Mouse (Mus musculus) heart, embryonic 16.5 days (tissue): ENCODE measurements around the gene Cmss1. TPM values are rescaled to one million over a fixed set of nuclear protein-coding genes. Genes with fewer than 3 reads are reported as not detected.

ENCODE experiments used
- ATAC-seq: fragments of 200-750 bp; cut with Nextera tagmentation; replicated peaks from 2 replicates; pipeline ENCODE4 v1.8.0; 2017; ENCODE audit warnings: moderate number of reproducible peaks; ENCODE audit not compliant: insufficient read depth, low FRiP score; ENCODE audit errors: extremely low read depth
- H3K27ac ChIP-seq: fragments of 300-500 bp; sonication (generic); 2 replicates; pipeline ENCODE4 v1.5.1; 2014; ENCODE audit warnings: mild to moderate bottlenecking, low read length, control low read depth, moderate library complexity
- H3K27me3 ChIP-seq: fragments of 300-500 bp; sonication (generic); 2 replicates; pipeline ENCODE4 v1.6.1; 2014; ENCODE audit warnings: low read length, mixed read lengths; ENCODE audit not compliant: control insufficient read depth, insufficient read depth
- H3K36me3 ChIP-seq: fragments of 300-500 bp; sonication (generic); 2 replicates; pipeline ENCODE4 v1.6.1; 2014; ENCODE audit not compliant: control insufficient read depth, insufficient read depth
- H3K4me1 ChIP-seq: fragments of 300-500 bp; sonication (generic); 2 replicates; pipeline ENCODE4 v1.6.1; 2014; ENCODE audit warnings: low read length, mixed read lengths; ENCODE audit not compliant: control insufficient read depth, insufficient read depth
- H3K4me2 ChIP-seq: fragments of 300-500 bp; sonication (generic); 2 replicates; pipeline ENCODE4 v1.6.1; 2014; ENCODE audit warnings: low read depth, mild to moderate bottlenecking, control low read depth, low read length
- H3K4me3 ChIP-seq: fragments of 300-500 bp; sonication (generic); 2 replicates; pipeline ENCODE4 v1.5.1; 2014; ENCODE audit warnings: mild to moderate bottlenecking, control low read depth, low read length
- H3K9ac ChIP-seq: fragments of 300-500 bp; sonication (generic); 2 replicates; pipeline ENCODE4 v1.6.1; 2014; ENCODE audit warnings: low read length, control low read depth
- H3K9me3 ChIP-seq: fragments of 300-500 bp; sonication (generic); replicated peaks from 2 replicates; pipeline ENCODE4 v1.6.1; 2016; ENCODE audit warnings: low read length; ENCODE audit not compliant: control insufficient read depth
- WGBS: fragments of 180-500 bp; shearing (Covaris S2); extraction: QIAGEN DNeasy Blood & Tissue Kit; methylation state at CpG from one replicate; pipeline ENCODE4 v1.1.7; 2014; 5-methylcytosine and 5-hydroxymethylcytosine counted together
- polyA plus RNA-seq: library from polyadenylated mRNA; unstranded; fragments of >200 nt; fragmentation: Nextera tagmentation; extraction: Ambion mirVana; gene quantifications from 2 replicates; pipeline ENCODE4 v1.2.1, GENCODE M21; 2015

Cmss1 gene
- polyA plus RNA-seq, 1 experiment from 2014 or later: 39.5 TPM

DNA sequence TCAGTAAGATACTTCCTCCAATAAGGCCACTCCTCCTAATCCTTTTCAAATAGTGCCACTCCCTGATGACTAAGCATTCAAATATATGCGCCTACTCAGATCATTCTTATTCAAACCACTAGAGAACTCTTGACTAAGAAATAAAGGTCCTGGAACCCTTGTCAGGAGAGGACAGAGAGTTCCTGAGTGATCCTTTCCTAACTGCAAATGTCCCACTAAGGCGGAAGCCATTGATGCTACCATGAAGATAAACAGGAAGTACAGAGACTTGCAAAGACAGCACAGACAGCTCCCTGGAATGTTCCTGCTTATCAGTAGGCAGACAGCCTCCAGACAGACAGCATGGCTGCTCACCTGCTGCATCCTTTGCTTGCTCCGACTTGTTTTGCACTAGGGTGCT, 63.4 kb downstream of the Cmss1 start:
- no peak for ATAC-seq
- no peaks in the 10 kb centered on the region for H3K36me3 ChIP-seq

DNA sequence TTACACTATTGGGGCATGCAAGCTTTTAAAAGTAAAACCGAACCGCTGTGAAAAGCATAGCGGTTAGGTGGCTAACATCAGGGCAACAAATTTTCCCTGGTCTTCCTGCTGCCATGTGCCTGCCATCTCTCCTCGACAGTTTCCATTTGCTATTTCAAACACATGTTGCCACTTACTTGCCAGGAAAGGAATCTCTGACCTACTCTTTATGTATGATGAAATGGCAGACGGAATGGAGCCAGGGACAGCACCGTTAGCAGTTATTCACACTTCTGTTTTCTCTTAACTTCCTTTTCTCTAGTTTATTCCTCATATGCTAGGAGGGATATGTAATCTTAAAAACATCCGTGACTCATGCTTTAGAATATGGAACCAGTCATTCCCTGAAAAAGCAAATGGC, 70.2 kb downstream of the Cmss1 start:
- Histone ChIP-seq H3K9me3 (no peaks in the 10 kb centered on the region), H3K36me3 (no peaks in the 10 kb centered on the region), H3K4me3 (no peak overlapping the region), H3K4me2 (no peak overlapping the region), H3K9ac (no peak overlapping the region), H3K4me1 (no peaks in the 10 kb centered on the region), H3K27ac (no peak overlapping the region), H3K27me3 (no peaks in the 10 kb centered on the region)
- WGBS: 70% methylated on average over 7 of the region's 7 CpGs
- no peak for ATAC-seq

More for the DNA sequence above, 63.4 kb downstream of the Cmss1 start:
- Histone ChIP-seq H3K27ac (no peak overlapping the region), H3K9ac (no peak overlapping the region), H3K4me2 (no peak overlapping the region), H3K27me3 (no peaks in the 10 kb centered on the region), H3K4me1 (peaks cover 4% of the 10 kb centered on the region), H3K4me3 (no peak overlapping the region), H3K9me3 (no peaks in the 10 kb centered on the region)
- WGBS: 85% methylated on average over 3 of the region's 3 CpGs

DNA sequence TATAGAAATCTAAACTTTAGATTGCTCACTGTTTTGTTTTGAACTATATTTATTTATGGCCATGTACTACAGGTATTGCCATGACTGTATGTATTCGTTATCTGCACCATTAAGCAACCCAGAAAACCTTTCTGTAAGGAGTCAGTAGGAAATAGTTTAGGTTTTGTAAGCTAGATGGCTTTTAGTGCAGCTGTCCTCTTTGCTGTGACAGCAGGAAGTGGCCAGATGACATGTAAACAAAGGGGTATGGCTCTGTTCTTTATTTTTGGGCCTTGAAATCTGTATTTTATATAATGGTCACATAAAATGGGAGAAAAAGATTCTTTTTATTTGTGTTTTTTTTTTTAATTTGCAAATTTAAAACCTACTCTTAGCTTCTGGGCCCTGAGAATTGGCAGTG, 71.9 kb downstream of the Cmss1 start:
- Histone ChIP-seq H3K36me3 (no peaks in the 10 kb centered on the region), H3K9ac (no peak overlapping the region), H3K4me3 (no peak overlapping the region), H3K27ac (no peak overlapping the region), H3K4me2 (no peak overlapping the region), H3K9me3 (no peaks in the 10 kb centered on the region), H3K27me3 (no peaks in the 10 kb centered on the region), H3K4me1 (no peaks in the 10 kb centered on the region)
- WGBS: 63% methylated on average over 1 of the region's 1 CpGs
- no peak for ATAC-seq

DNA sequence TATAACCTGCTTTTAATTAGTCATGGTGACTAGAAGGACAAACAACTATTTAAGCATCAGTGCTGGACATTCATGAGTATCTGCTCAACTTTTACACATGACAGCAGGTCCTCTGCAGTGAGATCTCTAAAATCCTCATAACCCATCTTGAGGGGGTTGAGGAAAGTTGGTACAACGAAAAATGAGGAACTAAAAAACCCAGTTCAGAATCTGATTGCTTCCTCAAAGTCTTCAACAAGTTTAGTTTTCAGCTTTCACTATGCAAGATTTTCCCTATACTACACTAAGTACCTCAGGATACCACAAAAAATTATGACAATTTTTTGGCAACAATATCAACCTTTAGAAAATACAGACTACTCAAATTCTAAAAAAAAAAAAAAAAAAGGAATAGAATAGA, 72.3 kb downstream of the Cmss1 start:
- no peaks in the 10 kb centered on the region for H3K9me3 ChIP-seq
- H3K4me2 ChIP-seq: no peak overlapping the region
- no peak overlapping the region for H3K27ac ChIP-seq
- H3K4me1 ChIP-seq: no peaks in the 10 kb centered on the region
- H3K4me3 ChIP-seq: no peak overlapping the region
- no peaks in the 10 kb centered on the region for H3K36me3 ChIP-seq
- no peak for ATAC-seq
- H3K9ac ChIP-seq: no peak overlapping the region
- no peaks in the 10 kb centered on the region for H3K27me3 ChIP-seq
- 70% methylated on average over 1 of the region's 1 CpGs for WGBS

DNA sequence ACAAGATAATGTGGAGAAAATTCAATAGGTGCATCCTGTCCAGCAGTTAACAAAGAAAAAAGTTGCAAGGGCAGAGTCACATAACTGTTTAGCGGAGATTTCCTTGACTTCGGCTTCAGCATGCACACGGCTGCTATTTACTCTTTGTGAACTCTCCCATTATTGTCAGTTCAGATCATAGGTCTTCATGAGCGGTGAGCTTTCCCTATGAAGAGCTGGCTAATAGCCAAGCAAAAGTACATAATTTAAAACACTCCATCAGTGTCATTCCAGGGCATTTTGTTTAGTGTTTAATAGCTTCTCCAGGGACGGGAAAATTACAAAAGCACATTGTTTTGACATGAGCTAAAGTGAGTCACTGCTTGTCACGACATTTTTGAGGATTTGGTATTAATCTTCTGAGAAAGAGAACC, 74.6 kb downstream of the Cmss1 start:
- 64% methylated on average over 6 of the region's 6 CpGs for WGBS
- H3K27ac ChIP-seq: peak overlapping the region; percentile 19; the same call in 1 of the 2 replicates
- no peak overlapping the region for H3K9ac ChIP-seq
- no peak overlapping the region for H3K4me3 ChIP-seq
- H3K9me3 ChIP-seq: no peaks in the 10 kb centered on the region
- no peaks in the 10 kb centered on the region for H3K36me3 ChIP-seq
- peaks cover 9% of the 10 kb centered on the region for H3K4me1 ChIP-seq
- no peak for ATAC-seq
- no peaks in the 10 kb centered on the region for H3K27me3 ChIP-seq
- H3K4me2 ChIP-seq: no peak overlapping the region

- H3K27me3 ChIP-seq: no peaks in the 10 kb centered on the region
- H3K36me3 ChIP-seq: no peaks in the 10 kb centered on the region
- peaks cover 18% of the 10 kb centered on the region for H3K4me1 ChIP-seq
- H3K27ac ChIP-seq: no peak overlapping the region
- H3K4me3 ChIP-seq: no peak overlapping the region
- H3K4me2 ChIP-seq: no peak overlapping the region
- no peak for ATAC-seq
- 72% methylated on average over 4 of the region's 4 CpGs for WGBS
- no peaks in the 10 kb centered on the region for H3K9me3 ChIP-seq
- no peak overlapping the region for H3K9ac ChIP-seq
These were observed 76.1 kb downstream of the Cmss1 start for GRCm38 (mm10) chr16:57530547-57530946.

DNA sequence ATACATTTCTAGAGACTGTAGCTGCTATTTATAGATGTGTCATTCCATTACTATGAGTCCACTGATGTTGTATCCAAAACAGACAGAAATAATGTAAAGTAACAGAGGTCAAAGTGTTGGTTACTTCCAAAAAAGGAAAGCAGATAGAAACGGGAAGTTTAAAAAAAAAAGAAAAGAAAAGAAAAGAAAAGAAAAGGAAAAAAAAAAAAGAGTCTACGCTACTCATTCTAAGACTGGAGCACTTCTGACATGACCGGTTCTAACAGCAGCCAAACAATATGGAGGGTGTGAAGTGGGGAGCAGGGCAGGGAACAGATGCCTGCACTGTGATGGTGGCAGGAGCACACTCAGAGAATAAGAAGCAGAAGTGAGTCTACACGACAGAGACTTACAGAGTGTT, 78.2 kb downstream of the Cmss1 start:
- Histone ChIP-seq H3K4me2 (no peak overlapping the region), H3K9ac (no peak overlapping the region), H3K27me3 (no peaks in the 10 kb centered on the region), H3K9me3 (no peaks in the 10 kb centered on the region), H3K27ac (no peak overlapping the region), H3K4me1 (peaks cover 18% of the 10 kb centered on the region), H3K4me3 (no peak overlapping the region), H3K36me3 (no peaks in the 10 kb centered on the region)
- WGBS: 58% methylated on average over 4 of the region's 4 CpGs
- ATAC-seq: no peak

DNA sequence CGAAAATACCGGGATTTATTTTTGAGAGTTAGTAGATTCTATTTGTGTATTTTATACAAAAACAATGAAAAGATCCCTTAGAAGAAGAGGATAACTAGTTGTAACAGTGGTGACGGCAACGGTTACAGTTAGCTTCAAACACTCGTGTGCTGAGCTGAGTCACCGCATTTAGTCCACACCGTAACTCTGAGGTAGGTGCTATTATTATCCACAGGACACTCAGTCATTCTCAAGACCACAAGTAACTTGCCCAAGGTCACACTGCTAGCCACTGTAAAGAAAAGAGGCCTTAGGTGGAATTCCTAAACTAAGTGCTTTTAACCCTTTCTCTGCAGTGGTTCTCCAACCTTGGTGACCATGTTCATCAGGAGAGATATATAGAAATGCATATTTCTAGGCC, 79.8 kb downstream of the Cmss1 start:
- H3K36me3 ChIP-seq: no peaks in the 10 kb centered on the region
- no peak overlapping the region for H3K4me3 ChIP-seq
- H3K4me1 ChIP-seq: peaks cover 18% of the 10 kb centered on the region
- H3K27me3 ChIP-seq: no peaks in the 10 kb centered on the region
- peak; percentile 71; the same call in 1 of the 2 replicates for ATAC-seq
- no peak overlapping the region; the same call in 1 of the 2 replicates for H3K9ac ChIP-seq
- 56% methylated on average over 7 of the region's 7 CpGs for WGBS
- H3K4me2 ChIP-seq: no peak overlapping the region
- no peaks in the 10 kb centered on the region for H3K9me3 ChIP-seq
- H3K27ac ChIP-seq: peak overlapping the region; percentile 72

GRCm38 (mm10) chr16:57525476-57525875, 81.2 kb downstream of the Cmss1 start:
- no peak overlapping the region for H3K4me3 ChIP-seq
- 79% methylated on average over 4 of the region's 4 CpGs for WGBS
- no peaks in the 10 kb centered on the region for H3K36me3 ChIP-seq
- no peak for ATAC-seq
- H3K27ac ChIP-seq: no peak overlapping the region
- peaks cover 18% of the 10 kb centered on the region for H3K4me1 ChIP-seq
- no peaks in the 10 kb centered on the region for H3K27me3 ChIP-seq
- no peak overlapping the region for H3K9ac ChIP-seq
- no peaks in the 10 kb centered on the region for H3K9me3 ChIP-seq
- no peak overlapping the region for H3K4me2 ChIP-seq

DNA sequence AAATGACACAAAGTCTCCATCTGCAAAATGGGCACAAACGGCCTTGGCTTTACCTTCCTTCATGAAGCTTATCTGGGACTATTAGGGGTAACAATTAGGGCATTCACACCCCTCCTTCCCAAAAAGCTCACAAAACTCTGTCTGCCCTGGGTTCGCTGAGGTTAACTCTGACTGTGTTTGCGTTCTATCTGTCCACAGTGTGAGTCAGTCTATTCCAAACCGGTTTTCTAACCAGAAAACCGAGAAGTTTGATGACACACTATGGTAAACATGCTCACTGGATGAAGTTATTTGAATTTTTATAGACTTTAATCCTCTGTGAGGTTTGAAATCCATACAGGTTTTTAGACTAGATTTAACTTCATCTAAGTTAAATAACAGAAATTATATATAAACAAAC, 81.6 kb downstream of the Cmss1 start:
- H3K27ac ChIP-seq: no peak overlapping the region
- H3K27me3 ChIP-seq: no peaks in the 10 kb centered on the region
- no peak overlapping the region for H3K4me3 ChIP-seq
- WGBS: 75% methylated on average over 5 of the region's 5 CpGs
- H3K9ac ChIP-seq: no peak overlapping the region
- H3K4me1 ChIP-seq: peaks cover 18% of the 10 kb centered on the region
- no peak for ATAC-seq
- no peaks in the 10 kb centered on the region for H3K36me3 ChIP-seq
- H3K4me2 ChIP-seq: no peak overlapping the region
- no peaks in the 10 kb centered on the region for H3K9me3 ChIP-seq
